Mouse (Mus musculus) monocyte, adult 2 months (primary cell): ENCODE data around the gene Erf.

Source experiments
- DNase-seq, 2 experiments: peaks; one replicate each; pipeline ENCODE4 v3.0.0; 2022; ENCODE audit warnings: low spot score in 2 of 2, low read depth in 1 of 2

Erf gene

DNA sequence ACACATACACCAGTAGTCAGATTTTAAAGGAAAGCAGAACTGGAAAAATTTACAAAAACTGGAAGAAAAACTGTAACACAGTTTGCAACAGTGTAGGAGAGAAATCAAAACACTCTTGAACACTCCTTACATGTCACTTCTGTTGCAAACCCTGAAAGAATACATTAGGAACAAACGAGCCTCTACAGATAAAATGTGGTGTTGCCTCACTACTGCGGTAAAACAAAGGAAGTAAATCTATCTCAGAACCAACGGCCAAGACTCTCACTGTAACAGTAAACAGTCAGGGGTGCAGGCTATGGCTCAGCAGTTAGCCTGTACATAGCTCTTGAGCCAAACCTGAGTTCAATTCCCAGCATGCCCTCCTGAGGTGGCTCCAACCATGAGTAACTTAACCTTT, 37.5 kb downstream of the Erf start:
- no peak for DNase-seq

GRCm38 (mm10) chr7:25210482-25210881, 40.1 kb downstream of the Erf start:
- DNase-seq, result no peak

- DNase-seq, result no peak
Measured at GRCm38 (mm10) chr7:25209161-25209622, 41.4 kb downstream of the Erf start.

DNA sequence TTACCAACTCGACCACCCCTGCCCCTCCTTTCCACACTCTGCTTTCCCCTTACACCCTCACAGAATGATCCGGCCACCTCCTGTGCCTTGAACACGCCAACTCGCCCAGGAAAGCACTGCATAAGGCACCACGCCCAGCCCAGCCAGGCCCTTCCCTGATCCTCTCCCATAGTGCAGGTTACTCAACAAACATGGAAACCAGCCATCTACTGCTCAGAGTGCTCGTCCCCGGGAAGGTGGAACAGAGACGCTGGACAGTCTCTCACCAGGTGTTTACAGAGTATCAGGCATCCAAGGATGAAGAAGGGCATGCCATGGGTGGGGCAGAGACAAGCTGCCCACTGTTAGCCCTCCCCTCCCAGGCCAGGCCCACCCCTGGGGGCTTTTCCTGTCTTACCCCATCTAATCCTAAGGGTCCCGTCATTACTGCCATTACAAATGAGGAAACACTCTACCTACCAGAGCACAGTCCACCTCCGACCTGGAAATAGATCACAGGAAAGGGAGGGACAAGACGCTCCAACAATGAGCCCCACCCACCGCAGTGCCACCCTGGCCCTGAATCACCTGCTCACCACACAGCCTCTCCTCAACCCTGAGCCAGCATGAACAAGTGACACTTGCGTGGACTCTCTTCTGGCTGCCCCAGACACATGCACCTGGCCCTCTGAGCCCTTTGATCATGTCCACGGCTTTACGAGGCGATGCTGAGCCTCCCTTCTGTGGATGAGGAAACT, 44.3 kb downstream of the Erf start:
- DNase-seq, result no peak

DNA sequence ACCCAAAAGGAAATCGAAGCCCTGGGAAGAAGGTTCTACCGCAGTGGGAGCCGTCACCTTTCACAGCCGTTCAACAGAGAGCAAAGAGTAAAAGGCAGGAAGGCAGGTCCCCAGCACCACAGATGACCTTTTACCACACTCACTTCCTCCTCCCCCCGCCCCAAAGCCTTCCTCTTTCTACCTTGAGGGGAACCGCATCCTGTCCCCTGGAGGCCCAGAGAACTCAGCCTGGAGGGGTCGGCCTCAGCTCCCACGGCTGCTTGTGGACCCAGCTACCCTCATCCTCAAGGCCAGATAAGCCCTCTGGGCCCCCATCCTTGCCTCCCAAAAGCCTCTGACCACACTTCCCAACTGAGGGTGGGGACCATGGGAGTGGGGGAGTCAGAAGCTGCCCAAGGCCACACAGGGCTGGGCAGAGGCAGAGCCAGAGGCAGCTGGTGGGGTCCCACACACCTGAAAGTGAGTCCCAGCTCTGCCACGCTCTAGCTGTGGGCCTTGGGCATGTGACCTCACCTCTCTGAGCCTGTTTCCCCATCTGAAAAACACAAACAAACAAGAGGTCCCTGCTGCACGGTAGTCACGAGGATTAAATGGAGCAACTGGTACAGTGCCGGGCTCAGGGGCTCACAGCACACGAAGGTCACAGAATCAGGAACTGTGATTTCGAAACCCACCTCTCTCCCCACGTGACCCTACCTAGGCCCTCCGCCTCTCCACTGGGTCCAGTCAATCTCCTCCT, 45.0 kb downstream of the Erf start:
- peak in 1 of 2 experiments; percentile 61 for DNase-seq

- DNase-seq, result no peak
Measured at GRCm38 (mm10) chr7:25203624-25204023, 46.9 kb downstream of the Erf start.

DNA sequence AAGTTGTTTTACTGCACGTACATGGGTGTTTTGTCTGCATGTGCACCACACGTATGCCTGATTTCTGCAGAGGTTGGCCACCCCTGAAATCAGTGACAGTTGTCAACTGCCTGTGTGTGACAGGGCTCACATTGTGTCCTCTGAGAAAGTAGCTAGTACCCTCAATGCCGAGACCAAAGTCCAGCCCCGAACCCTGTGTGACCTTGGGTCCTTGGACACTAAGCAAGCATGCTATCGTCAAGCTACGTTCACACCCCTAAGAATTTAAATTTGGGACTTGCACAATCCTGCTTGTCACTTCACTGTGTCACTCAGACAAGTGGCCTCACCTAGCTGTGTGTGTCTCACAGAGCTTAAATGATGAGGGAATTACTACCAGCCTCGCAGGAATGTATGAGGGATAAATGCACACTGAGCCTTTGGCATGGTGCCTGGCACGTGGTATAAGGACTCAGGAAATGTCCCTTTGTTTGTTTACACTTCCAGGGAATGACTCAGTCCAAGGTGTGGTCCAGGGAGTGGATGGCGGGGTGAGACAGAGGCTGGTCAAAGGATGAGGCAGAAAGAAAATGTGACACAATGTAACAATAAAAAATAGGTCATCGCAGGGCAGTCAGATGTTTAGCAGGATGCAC, 53.1 kb downstream of the Erf start:
- no peak for DNase-seq

GRCm38 (mm10) chr7:25196107-25196506, 54.5 kb downstream of the Erf start:
- DNase-seq, result no peak

DNA sequence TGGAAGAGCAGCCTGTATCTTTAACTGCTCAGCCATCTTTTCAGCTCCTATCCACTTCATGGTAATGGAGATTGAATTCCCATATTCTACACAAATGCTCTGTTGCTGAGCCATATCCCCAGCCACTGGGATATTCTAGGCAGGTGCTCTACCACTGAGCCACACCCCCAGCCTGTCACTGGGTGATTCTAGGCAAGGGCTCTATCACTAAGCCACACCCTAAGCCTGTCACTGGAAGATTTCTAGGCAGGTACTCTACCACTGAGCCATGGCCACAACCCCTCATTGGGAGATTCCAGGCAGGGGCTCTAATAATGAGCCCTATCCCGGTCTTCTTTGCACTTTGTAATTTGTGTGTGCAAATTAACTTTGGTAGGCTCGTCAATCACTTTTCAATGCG, 55.4 kb downstream of the Erf start:
- DNase-seq, result no peak
